Mouse (Mus musculus): ENCODE measurements around the gene AL732309.1. TPM values are rescaled to one million over a fixed set of nuclear protein-coding genes. Genes with fewer than 3 reads are reported as not detected.
A peak's percentile ranks its signal among the peaks of the same experiment; 100 is the strongest.

Gene AL732309.1
- total RNA-seq, 2 experiments from 2014 or later = 4.9 to 15.3 TPM

- ATAC-seq (replicated peaks; ENCODE audit: low FRiP score, low TSS enrichment, poor library complexity, severe bottlenecking) = peak; percentile 75
Measured at GRCm38 (mm10) chr2:25224766-25225752, 21.6 kb downstream of the AL732309.1 start.

- ATAC-seq (replicated peaks; ENCODE audit: low FRiP score, low TSS enrichment, poor library complexity, severe bottlenecking) = no peak
Measured at GRCm38 (mm10) chr2:25224492-25224765, 22.2 kb downstream of the AL732309.1 start, which contains the start of gene Tubb4b. Gene Tubb4b (minus strand): TSS chr2:25224702.

- ATAC-seq (replicated peaks; ENCODE audit: low FRiP score, low TSS enrichment, poor library complexity, severe bottlenecking) = peak; percentile 60
Measured at GRCm38 (mm10) chr2:25223681-25224491, 22.8 kb downstream of the AL732309.1 start.

- no peak for ATAC-seq (replicated peaks; ENCODE audit: low FRiP score, low TSS enrichment, poor library complexity, severe bottlenecking)
Measured at GRCm38 (mm10) chr2:25221331-25221772, 25.3 kb downstream of the AL732309.1 start.

GRCm38 (mm10) chr2:25218445-25218844, 28.2 kb downstream of the AL732309.1 start, which contains the start of gene Fam166a:
Gene Fam166a (plus strand): TSS chr2:25218745.
- ATAC-seq (replicated peaks; ENCODE audit: low FRiP score, low TSS enrichment, poor library complexity, severe bottlenecking) = no peak

- ATAC-seq (replicated peaks; ENCODE audit: low FRiP score, low TSS enrichment, poor library complexity, severe bottlenecking) = no peak
Measured at GRCm38 (mm10) chr2:25217666-25218065, 29.0 kb downstream of the AL732309.1 start.

- ATAC-seq (replicated peaks; ENCODE audit: low FRiP score, low TSS enrichment, poor library complexity, severe bottlenecking) = no peak
Measured at GRCm38 (mm10) chr2:25214444-25214843, 32.2 kb downstream of the AL732309.1 start, which contains the start of gene Stpg3. Gene Stpg3 (minus strand): TSS chr2:25214637.

- ATAC-seq (replicated peaks; ENCODE audit: low FRiP score, low TSS enrichment, poor library complexity, severe bottlenecking) = no peak
Measured at GRCm38 (mm10) chr2:25213266-25213865, 33.3 kb downstream of the AL732309.1 start.

- ATAC-seq (replicated peaks; ENCODE audit: low FRiP score, low TSS enrichment, poor library complexity, severe bottlenecking) = peak; percentile 96
Measured at GRCm38 (mm10) chr2:25211121-25211670, 35.5 kb downstream of the AL732309.1 start, which contains the start of gene Nelfb. Gene Nelfb (minus strand): TSS chr2:25211489.

- ATAC-seq (replicated peaks; ENCODE audit: low FRiP score, low TSS enrichment, poor library complexity, severe bottlenecking) = no peak
Measured at GRCm38 (mm10) chr2:25210686-25211085, 36.0 kb downstream of the AL732309.1 start.

- no peak for ATAC-seq (replicated peaks; ENCODE audit: low FRiP score, low TSS enrichment, poor library complexity, severe bottlenecking)
Measured at GRCm38 (mm10) chr2:25207593-25207992, 39.1 kb downstream of the AL732309.1 start.

GRCm38 (mm10) chr2:25203631-25204214, 42.9 kb downstream of the AL732309.1 start:
- peak; percentile 86 for ATAC-seq (replicated peaks; ENCODE audit: low FRiP score, low TSS enrichment, poor library complexity, severe bottlenecking)

GRCm38 (mm10) chr2:25200631-25201030, 46.0 kb downstream of the AL732309.1 start:
- ATAC-seq (replicated peaks; ENCODE audit: low FRiP score, low TSS enrichment, poor library complexity, severe bottlenecking) = no peak

GRCm38 (mm10) chr2:25197946-25198345, 48.7 kb downstream of the AL732309.1 start:
- ATAC-seq (replicated peaks; ENCODE audit: low FRiP score, low TSS enrichment, poor library complexity, severe bottlenecking) = no peak

- ATAC-seq (replicated peaks; ENCODE audit: low FRiP score, low TSS enrichment, poor library complexity, severe bottlenecking) = no peak
Measured at GRCm38 (mm10) chr2:25197191-25197590, 49.5 kb downstream of the AL732309.1 start.

- peak; percentile 75 for ATAC-seq (replicated peaks; ENCODE audit: low FRiP score, low TSS enrichment, poor library complexity, severe bottlenecking)
Measured at GRCm38 (mm10) chr2:25196172-25196954, 50.3 kb downstream of the AL732309.1 start, which contains the start of gene Tor4a. Gene Tor4a (minus strand): TSS chr2:25196886.

- peak; percentile 51 for ATAC-seq (replicated peaks; ENCODE audit: low FRiP score, low TSS enrichment, poor library complexity, severe bottlenecking)
Measured at GRCm38 (mm10) chr2:25195211-25196156, 51.2 kb downstream of the AL732309.1 start.
